Mouse (Mus musculus) midbrain, postnatal 0 days (tissue): ENCODE measurements around the gene Ring1. TPM values are rescaled to one million over a fixed set of nuclear protein-coding genes. Genes with fewer than 3 reads are reported as not detected.
"Not testable (repeated sequence)": the region's sequence is repeated elsewhere in the genome, so short reads cannot be mapped to it uniquely, and the experiment has no call there.

Experiments used
- ATAC-seq: fragments of 200-750 bp; cut with Nextera tagmentation; 2 replicates; pipeline ENCODE4 v1.8.0; 2017; ENCODE audit warnings: moderate number of reproducible peaks, mild to moderate bottlenecking, moderate TSS enrichment, moderate library complexity; ENCODE audit not compliant: low FRiP score
- DNase-seq: peaks from one replicate; pipeline ENCODE4 v3.0.0-alpha.2; 2015; ENCODE audit warnings: low spot score
- H3K27ac ChIP-seq: fragments of 300-500 bp; sonication (generic); 2 replicates; pipeline ENCODE4 v1.5.1; 2014; ENCODE audit warnings: low read depth, mild to moderate bottlenecking, low read length, mixed read lengths
- H3K27me3 ChIP-seq: fragments of 300-500 bp; sonication (generic); 2 replicates; pipeline ENCODE4 v1.6.1; 2014; ENCODE audit warnings: low read length, control low read depth, mixed read lengths; ENCODE audit not compliant: insufficient read depth
- H3K36me3 ChIP-seq: fragments of 300-500 bp; sonication (generic); 2 replicates; pipeline ENCODE4 v1.6.1; 2014; ENCODE audit warnings: low read length, control low read depth, mixed read lengths; ENCODE audit not compliant: insufficient read depth
- H3K4me1 ChIP-seq: fragments of 300-500 bp; sonication (generic); 2 replicates; pipeline ENCODE4 v1.6.1; 2014; ENCODE audit warnings: mild to moderate bottlenecking, control low read depth, antibody characterized with exemption, low read length, mixed read lengths; ENCODE audit not compliant: insufficient read depth
- H3K4me2 ChIP-seq: fragments of 300-500 bp; sonication (generic); 2 replicates; pipeline ENCODE4 v1.6.1; 2014; ENCODE audit warnings: low read depth, mild to moderate bottlenecking, low read length, mixed read lengths; ENCODE audit not compliant: poor library complexity, severe bottlenecking
- H3K4me3 ChIP-seq: fragments of 300-500 bp; sonication (generic); 2 replicates; pipeline ENCODE4 v1.5.1; 2014; ENCODE audit warnings: low read depth, mild to moderate bottlenecking, low read length, moderate library complexity
- H3K9ac ChIP-seq: fragments of 300-500 bp; sonication (generic); replicated peaks from 2 replicates; pipeline ENCODE4 v1.6.1; 2014; ENCODE audit warnings: mild to moderate bottlenecking, low read length, moderate library complexity, mixed read lengths; ENCODE audit not compliant: poor library complexity, severe bottlenecking
- H3K9me3 ChIP-seq: fragments of 300-500 bp; sonication (generic); 2 replicates; pipeline ENCODE4 v1.6.1; 2016; ENCODE audit warnings: low read length, control low read depth
- CTCF ChIP-seq: IDR thresholded peaks from 2 replicates; pipeline ENCODE4 v1.5.1; 2016; ENCODE audit warnings: antibody characterized with exemption, mild to moderate bottlenecking
- WGBS: fragments of 180-500 bp; shearing (Covaris S2); extraction: QIAGEN DNeasy Blood & Tissue Kit; methylation state at CpG from one replicate; pipeline ENCODE4 v1.1.7; 2014; 5-methylcytosine and 5-hydroxymethylcytosine counted together
- polyA plus RNA-seq: library from polyadenylated mRNA; unstranded; fragments of >200 nt; fragmentation: Nextera tagmentation; extraction: Ambion mirVana; gene quantifications from 2 replicates; pipeline ENCODE4 v1.2.1, GENCODE M21; 2015
- total RNA-seq: library from RNA; depleted of rRNA; stranded (reverse); fragments of >200 nt; gene quantifications from 2 replicates; pipeline ENCODE4 v1.2.3, GENCODE M21; 2014

Ring1 gene
- total and polyA plus RNA-seq, 2 experiments from 2014 or later: 19.5 TPM

DNA sequence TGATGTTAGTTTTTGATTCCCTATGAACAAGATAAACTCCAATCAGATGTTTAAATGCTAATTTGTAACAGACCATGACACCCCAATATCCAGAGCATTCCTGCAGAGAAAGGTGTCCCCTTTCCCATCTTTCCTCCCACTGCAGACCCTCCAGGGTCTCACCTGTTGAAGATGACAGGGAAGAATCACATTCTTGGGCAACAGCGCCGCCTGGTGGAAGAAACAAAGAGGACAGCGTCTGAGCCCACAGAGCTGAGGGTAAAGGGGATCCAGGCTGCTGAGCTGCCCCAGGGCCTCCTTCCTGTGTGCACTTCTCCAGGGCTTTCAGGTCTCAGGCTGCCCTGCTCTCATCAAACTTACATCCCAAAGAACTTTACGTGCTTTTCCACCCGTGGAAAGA lies 21.1 kb downstream of the Ring1 start:
- peak; percentile 81 for TF ChIP-seq CTCF
- no peak overlapping the region for H3K27ac ChIP-seq
- no peak overlapping the region for H3K4me3 ChIP-seq
- DNase-seq: peak; percentile 43
- no peak overlapping the region for H3K9ac ChIP-seq
- H3K36me3 ChIP-seq: no peaks in the 10 kb centered on the region
- ATAC-seq: no peak
- WGBS: 9% methylated on average over 5 of the region's 5 CpGs
- 0 out of 2 replicates have a peak, but pooled peaks cover 4% of the 10 kb centered on the region for H3K4me1 ChIP-seq
- H3K9me3 ChIP-seq: no peaks in the 10 kb centered on the region
- H3K27me3 ChIP-seq: peaks cover 7% of the 10 kb centered on the region; the same call in 1 of the 2 replicates
- no peak overlapping the region for H3K4me2 ChIP-seq

- not testable (repeated sequence) for H3K4me3 ChIP-seq, H3K9me3 ChIP-seq, ATAC-seq, H3K27me3 ChIP-seq, H3K36me3 ChIP-seq, H3K9ac ChIP-seq, DNase-seq, H3K27ac ChIP-seq, H3K4me1 ChIP-seq, H3K4me2 ChIP-seq
- WGBS: 43% methylated on average over 2 of the region's 2 CpGs
Measured at GRCm38 (mm10) chr17:34000796-34001195, 23.7 kb downstream of the Ring1 start.

DNA sequence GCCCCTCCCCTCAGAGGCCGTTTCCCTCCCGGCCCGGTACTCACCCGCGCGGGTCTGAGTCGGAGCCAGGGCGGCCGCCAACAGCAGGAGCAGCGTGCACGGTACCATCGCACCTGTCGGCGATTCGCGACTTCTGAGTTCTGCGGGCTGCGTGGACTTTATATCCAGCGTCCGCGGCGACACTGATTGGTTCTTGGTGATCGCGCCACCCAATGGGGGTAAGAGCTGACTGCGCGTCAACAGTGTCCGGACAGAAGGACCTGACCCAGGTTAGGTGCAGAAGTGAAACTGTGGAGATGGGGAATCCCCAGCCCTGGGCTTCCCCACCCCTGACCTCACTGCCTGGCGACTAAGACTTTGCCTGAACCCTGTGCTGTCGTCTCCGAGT lies 24.3 kb downstream of the Ring1 start, which contains the start of gene H2-K1:
H2-K1 (minus strand) TSS at position 198 of the 388 bp plus-strand sequence.
- Histone ChIP-seq H3K9me3 (no peaks in the 10 kb centered on the region), H3K4me2 (peak within 1 kb of the TSS; percentile 88), H3K4me1 (0 out of 2 replicates have a peak, but pooled peaks cover 4% of the 10 kb centered on the region), H3K27ac (no peak within 1 kb of the TSS), H3K9ac (no peak within 1 kb of the TSS; the same call in 1 of the 2 replicates), H3K27me3 (peaks cover 7% of the 10 kb centered on the region; the same call in 1 of the 2 replicates), H3K4me3 (peak within 1 kb of the TSS; percentile 49), H3K36me3 (no peaks in the 10 kb centered on the region)
- TF ChIP-seq CTCF: no peak
- peak; percentile 73 for DNase-seq
- under 1% methylated on average over 26 of the region's 30 CpGs for WGBS
- peak; percentile 87 for ATAC-seq

- Histone ChIP-seq H3K36me3 (no peaks in the 10 kb centered on the region), H3K27ac (no peak overlapping the region), H3K27me3 (peaks cover 7% of the 10 kb centered on the region; the same call in 1 of the 2 replicates), H3K9ac (no peak overlapping the region; the same call in 1 of the 2 replicates), H3K9me3 (no peaks in the 10 kb centered on the region), H3K4me2 (peak overlapping the region; percentile 88), H3K4me1 (0 out of 2 replicates have a peak, but pooled peaks cover 4% of the 10 kb centered on the region), H3K4me3 (peak overlapping the region; percentile 49)
- ATAC-seq: peak; percentile 34; the same call in 1 of the 2 replicates
- TF ChIP-seq CTCF: no peak
- 3% methylated on average over 79 of the region's 87 CpGs for WGBS
- DNase-seq: no peak
Measured at GRCm38 (mm10) chr17:33999341-34000149, 24.9 kb downstream of the Ring1 start.

DNA sequence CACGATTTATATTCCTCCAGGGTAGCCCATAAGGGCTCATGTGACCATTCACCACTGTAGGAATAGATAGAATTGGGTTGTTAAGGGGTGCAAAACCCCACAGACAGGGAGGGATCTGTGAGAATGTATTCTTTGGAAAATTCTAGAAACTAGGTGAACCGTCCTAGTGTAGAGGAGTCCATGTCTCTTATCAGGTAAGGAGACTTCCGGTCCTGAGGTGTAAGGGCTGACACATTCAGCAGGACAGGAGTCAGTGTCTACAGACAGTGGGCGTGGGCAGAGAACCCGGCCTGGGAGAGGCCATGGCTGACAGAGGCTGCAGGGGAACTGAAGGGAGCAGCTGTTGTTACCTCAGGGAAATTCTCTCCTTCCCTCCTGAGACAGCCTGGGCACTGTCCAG lies 25.8 kb downstream of the Ring1 start:
- H3K36me3 ChIP-seq, H3K4me3 ChIP-seq, H3K9ac ChIP-seq, H3K9me3 ChIP-seq, ATAC-seq, DNase-seq, H3K4me1 ChIP-seq, H3K27me3 ChIP-seq, H3K4me2 ChIP-seq, H3K27ac ChIP-seq: not testable (repeated sequence)
- WGBS: 55% methylated on average over 5 of the region's 5 CpGs

GRCm38 (mm10) chr17:33997025-33997424 lies 27.5 kb downstream of the Ring1 start:
- WGBS: 97% methylated on average over 2 of the region's 2 CpGs
- not testable (repeated sequence) for H3K36me3 ChIP-seq, ATAC-seq, H3K4me1 ChIP-seq, H3K4me3 ChIP-seq, H3K9me3 ChIP-seq, H3K4me2 ChIP-seq, H3K27ac ChIP-seq, DNase-seq, H3K27me3 ChIP-seq, H3K9ac ChIP-seq
